Mouse (Mus musculus) retina, adult 2 months (tissue): ENCODE measurements around the gene Pdap1.
A peak's percentile ranks its signal among the peaks of the same experiment; 100 is the strongest.
"Not testable (repeated sequence)": the region's sequence is repeated elsewhere in the genome, so short reads cannot be mapped to it uniquely, and the experiment has no call there.

Experiments used
- DNase-seq: peaks from one replicate; pipeline ENCODE4 v3.0.0-alpha.2; 2012; ENCODE audit warnings: low read depth, low spot score

Gene Pdap1

GRCm38 (mm10) chr5:145119385-145119784 is 20.7 kb downstream of the Pdap1 start:
- no peak for DNase-seq

DNA sequence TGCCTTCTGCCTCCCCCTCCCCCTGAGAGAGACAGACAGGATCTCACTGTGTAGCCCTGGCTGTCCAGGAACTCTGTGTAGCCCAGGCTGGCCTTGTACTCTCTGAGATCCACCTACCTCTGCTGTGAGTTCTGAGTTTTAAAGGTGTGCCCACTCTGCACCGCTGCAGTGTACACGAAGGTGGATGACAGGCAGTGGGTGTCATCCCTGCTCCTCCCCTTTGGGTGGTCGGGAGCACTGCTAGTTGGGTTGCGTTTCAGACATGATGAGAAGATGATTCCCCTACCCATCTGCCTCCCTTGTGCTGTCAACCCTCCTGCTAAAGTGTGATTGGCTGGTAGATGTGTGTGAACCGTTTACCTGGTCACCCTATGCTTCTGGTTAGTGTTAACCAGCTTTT is 21.6 kb downstream of the Pdap1 start:
- DNase-seq, result no peak

DNA sequence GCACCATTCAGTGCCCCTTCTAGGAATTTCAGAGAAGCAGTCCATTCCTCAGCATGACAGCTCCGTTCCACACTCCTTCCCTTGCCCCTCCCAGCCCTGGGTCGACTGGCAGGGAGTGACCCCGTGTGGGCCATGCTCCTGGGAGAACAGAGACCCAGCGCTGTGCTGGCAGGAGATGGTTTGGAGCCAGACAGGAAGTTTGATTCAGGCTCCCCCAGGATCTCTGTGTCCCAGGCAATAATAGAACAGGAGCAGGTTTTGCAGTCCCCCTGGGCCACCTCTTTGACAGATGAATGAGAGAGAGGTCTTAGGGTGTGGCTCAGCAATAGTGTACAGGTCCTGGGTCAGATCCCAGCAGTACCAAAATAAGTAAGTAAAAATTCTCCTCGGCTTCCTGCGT is 22.0 kb downstream of the Pdap1 start:
- DNase-seq, result no peak

GRCm38 (mm10) chr5:145116916-145117315 is 23.1 kb downstream of the Pdap1 start:
- DNase-seq, result no peak

GRCm38 (mm10) chr5:145116316-145116715 is 23.7 kb downstream of the Pdap1 start:
- DNase-seq, result no peak

DNA sequence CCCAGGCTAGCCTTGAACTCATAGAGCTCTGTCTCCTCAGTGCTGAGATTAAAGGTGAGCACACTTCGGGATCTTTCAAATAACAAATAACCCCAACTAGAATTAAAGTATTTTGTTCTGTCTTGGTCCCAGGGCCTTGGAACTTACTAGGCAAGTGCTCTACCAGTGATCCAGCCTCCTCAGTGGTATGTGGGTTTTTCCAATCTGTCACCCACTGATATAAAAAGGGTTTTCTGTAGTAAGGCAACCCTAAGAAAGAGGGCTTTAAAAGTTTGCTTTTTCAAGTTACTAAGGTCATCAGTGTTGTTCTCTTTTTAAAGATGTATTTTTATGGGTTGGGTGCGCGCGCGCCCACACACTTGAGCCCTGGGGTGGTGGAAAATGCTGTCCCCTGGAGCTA is 24.3 kb downstream of the Pdap1 start:
- DNase-seq, result no peak

GRCm38 (mm10) chr5:145114606-145115473 is 25.2 kb downstream of the Pdap1 start:
- DNase-seq, result no peak

- DNase-seq, result no peak
Observed at GRCm38 (mm10) chr5:145114071-145114605, 25.9 kb downstream of the Pdap1 start, which contains the start of gene Arpc1b. TSS of gene Arpc1b (plus strand) at chr5:145114215.

DNA sequence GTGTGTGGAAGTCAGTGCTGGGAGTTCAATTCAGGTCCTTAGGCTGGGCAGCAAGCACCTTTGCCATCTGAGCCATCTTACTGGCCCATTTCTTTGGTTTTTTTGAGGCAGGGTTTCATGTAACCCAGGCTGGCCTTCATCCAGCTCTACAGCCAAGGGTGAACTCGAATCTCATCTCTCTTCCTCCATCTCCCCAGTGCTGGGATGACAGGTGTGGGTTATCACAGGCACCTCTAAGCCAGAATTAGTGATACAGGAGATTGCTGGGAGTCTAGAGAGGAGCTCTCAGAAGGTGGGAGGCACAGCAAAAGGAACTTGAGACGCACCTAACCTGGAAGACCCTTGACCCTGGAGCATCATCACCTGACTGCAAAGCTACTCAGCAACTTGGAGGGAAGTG is 26.6 kb downstream of the Pdap1 start:
- DNase-seq, result no peak

GRCm38 (mm10) chr5:145112566-145112965 is 27.5 kb downstream of the Pdap1 start:
- no peak for DNase-seq

- DNase-seq, result no peak
Observed at GRCm38 (mm10) chr5:145110401-145110800, 29.6 kb downstream of the Pdap1 start.

- no peak for DNase-seq
Observed at GRCm38 (mm10) chr5:145105694-145106275, 34.3 kb downstream of the Pdap1 start.

GRCm38 (mm10) chr5:145104328-145104727 is 35.7 kb downstream of the Pdap1 start:
- DNase-seq, result no peak

- no peak for DNase-seq
Observed at GRCm38 (mm10) chr5:145102706-145103105, 37.3 kb downstream of the Pdap1 start.

DNA sequence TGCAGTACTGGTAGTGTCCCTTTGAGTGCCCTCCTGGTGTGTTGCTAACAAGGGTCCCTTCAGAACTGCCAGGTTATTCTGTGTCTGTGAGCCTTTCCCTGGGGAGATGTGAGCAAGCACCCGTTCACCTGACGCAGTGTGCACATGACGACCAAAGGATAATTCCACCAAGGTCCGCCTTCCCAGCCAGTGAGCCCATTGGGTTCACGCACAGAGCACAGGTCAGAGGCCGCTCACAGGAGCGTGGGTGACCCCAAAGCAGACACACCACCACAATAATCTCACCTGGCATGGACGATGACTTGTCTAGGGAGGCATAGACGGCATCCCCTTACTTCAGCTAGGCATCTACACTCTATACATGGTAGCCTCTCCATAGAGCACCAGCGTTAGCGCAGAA is 38.6 kb downstream of the Pdap1 start:
- not testable (repeated sequence) for DNase-seq

GRCm38 (mm10) chr5:145100960-145101359 is 39.1 kb downstream of the Pdap1 start:
- DNase-seq, result no peak

DNA sequence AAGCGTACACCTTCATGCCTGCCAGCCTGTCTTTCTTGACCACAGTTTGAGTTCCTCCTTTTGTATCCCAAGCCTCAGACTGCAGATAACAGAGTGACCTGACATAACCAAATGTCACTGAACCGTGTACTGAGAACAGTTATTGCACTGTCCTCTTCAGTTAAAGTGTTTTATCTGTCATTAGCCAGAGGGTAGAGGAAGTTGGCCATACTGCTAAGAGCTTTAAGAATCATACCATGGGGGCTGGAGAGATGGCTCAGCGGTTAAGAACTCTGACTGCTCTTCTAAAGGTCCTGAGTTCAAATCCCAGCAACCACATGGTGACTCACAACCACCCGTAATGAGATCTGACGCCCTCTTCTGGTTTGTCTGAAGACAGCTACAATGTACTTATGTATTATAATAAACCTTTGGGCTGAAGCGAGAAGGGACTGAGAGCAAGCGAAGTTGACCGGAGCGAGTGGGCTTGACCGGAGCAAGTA is 41.7 kb downstream of the Pdap1 start:
- no peak for DNase-seq

GRCm38 (mm10) chr5:145096195-145096594 is 43.8 kb downstream of the Pdap1 start:
- DNase-seq, result no peak

GRCm38 (mm10) chr5:145089878-145090277 is 50.2 kb downstream of the Pdap1 start:
- DNase-seq, result no peak

DNA sequence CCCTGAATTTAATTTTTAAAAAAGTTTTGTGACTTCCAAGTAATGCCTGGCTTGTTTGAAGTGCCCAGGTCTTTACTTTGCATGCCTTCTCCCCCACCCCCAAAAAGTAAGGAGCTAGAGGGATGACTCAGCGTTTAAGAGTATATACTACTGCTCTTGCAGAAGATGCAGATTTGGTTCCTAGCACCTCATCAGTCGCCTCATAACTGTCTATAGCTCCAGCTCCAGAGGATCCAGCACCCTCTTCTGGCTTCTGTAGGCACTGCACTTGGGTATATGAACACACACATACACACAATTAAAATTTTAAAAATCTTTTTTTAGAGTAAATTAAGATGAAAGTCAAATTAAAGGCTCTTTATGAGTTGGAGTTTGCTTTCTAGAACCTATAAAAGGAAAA is 51.9 kb downstream of the Pdap1 start:
- DNase-seq, result no peak

- DNase-seq, result no peak
Observed at GRCm38 (mm10) chr5:145084822-145085221, 55.2 kb downstream of the Pdap1 start.

DNA sequence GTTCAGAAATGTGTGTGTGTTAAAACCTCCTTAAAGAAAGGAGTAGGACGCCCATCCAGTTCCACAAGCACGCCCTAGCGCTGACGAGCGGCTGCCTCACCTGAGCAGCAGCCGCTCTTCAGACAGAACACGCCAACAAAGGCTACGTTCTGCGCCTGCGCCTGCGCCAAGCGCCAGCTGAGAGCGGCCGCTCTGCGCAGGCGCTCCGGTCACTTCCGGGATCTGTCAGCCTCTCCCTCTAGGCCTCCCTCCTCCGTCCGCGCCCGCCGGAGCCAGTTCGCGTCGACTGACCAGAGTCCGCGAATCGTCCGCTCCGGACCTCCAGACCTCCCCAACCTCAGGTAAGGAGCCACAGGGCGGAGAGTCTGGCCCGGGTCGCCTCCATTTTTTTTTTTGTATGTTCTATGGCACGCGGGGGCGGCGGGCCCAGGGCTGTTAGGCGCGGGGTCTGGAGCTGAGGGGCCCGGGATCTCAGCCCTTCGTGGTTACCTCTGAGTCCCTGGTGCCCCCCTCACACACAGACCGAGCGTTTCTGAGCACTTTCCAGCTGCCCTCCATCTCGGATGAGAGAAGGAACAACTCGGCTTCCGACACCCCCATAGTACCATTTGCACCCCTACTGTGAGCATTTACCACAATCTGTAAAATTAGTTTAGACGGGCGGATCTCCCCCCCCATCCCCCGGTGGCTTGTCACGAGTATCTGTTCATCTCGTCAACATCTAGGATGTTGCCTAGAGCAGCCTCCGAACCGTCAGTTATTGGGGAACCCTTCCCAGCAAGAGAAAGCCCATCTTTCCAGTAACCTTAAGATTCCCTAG is 56.2 kb downstream of the Pdap1 start, which contains the start of the genes Arpc1a and Kpna7:
Gene Arpc1a (plus strand): TSS at position 199 of the 820 bp plus-strand sequence.
Gene Kpna7 (minus strand): TSS at position 399 of the 820 bp plus-strand sequence.
- peak; percentile 87 for DNase-seq
